Mouse (Mus musculus): ENCODE data around the gene Hcst. TPM values are rescaled to one million over a fixed set of nuclear protein-coding genes. Genes with fewer than 3 reads are reported as not detected.

Hcst gene
- polyA plus RNA-seq, 1 experiment from 2014 or later: 0.89 TPM

DNA sequence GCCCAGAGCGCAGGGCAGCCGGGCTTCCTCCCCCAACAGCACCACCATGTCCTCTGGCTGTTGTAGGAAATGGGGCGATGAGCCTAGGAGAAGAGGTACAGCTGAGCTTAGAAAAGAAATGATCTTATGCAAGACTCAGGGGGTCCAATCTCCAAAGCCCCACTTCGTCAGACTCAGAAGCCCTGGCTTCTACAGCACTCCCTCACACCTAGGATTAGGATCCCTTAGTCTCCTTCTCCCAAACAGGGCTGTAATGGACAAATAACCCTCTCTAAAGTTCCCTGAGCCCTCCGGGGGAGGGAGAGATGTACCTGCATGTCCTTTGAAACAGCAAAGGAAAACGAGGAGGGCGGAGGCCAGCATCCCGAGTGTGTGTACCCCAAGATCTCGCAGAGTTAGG is 36.8 kb upstream of the Hcst start:
- Histone ChIP-seq H3K4me2 (ENCODE audit: low read length) (peak overlapping the region; percentile 14; the same call in 1 of the 2 replicates), H3K27me3 (ENCODE audit: control insufficient read depth, insufficient read depth, low read length) (peaks cover 95% of the 10 kb centered on the region), H3K27ac (replicated peaks in 1 of 2; ENCODE audit: control insufficient read depth in 1 of 2, insufficient read depth in 1 of 2, low read depth in 2 of 2, low read length in 2 of 2) (no peak overlapping the region), H3K9me3 (ENCODE audit: control insufficient read depth, low read length) (no peaks in the 10 kb centered on the region), H3K9ac (ENCODE audit: low read length) (no peak overlapping the region), H3K4me1 (ENCODE audit: control insufficient read depth in 2 of 2, insufficient read depth in 2 of 2, low read length in 2 of 2) (peaks cover 0 to 3% of the 10 kb centered on the region in 2 experiments; a peak in 1 of 4 replicates), H3K4me3 (ENCODE audit: control insufficient read depth in 1 of 2, insufficient read depth in 1 of 2, low read depth in 1 of 2, low read length in 2 of 2) (no peak overlapping the region), H3K36me3 (ENCODE audit: control insufficient read depth, insufficient read depth, low read length) (no peaks in the 10 kb centered on the region)
- WGBS: 2% methylated on average over 9 of the region's 9 CpGs
- ATAC-seq (ENCODE audit: insufficient number of reproducible peaks, insufficient read depth, low FRiP score, low read depth): no peak

DNA sequence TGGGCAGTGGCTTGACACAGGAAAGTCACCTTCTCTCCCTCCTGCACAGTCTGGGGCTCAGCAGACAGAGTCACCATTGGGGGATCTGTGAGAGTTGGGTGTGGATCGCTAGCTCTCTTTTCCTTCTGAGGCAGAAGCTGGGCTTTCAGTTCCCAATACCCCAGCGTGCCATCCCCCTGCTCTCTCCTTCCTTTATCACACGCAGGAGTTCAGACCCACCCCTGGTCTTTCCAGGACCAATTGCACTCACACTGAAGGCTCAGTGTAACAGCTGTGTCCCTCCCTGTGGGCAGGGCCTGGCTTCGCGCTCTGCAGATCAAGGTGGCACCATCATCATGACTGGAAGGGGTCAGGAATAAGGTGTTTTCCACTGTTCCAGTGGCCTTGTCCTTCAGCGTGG is 34.6 kb upstream of the Hcst start:
- ATAC-seq (ENCODE audit: insufficient number of reproducible peaks, insufficient read depth, low FRiP score, low read depth): no peak
- H3K4me3 ChIP-seq (ENCODE audit: control insufficient read depth in 1 of 2, insufficient read depth in 1 of 2, low read depth in 1 of 2, low read length in 2 of 2): 0 out of 4 replicates have a peak overlapping the region, but pooled peaks of 1 of the 2 experiments have one; percentile 4
- 13% methylated on average over 6 of the region's 6 CpGs for WGBS
- H3K36me3 ChIP-seq (ENCODE audit: control insufficient read depth, insufficient read depth, low read length): no peaks in the 10 kb centered on the region
- no peak overlapping the region for H3K9ac ChIP-seq (ENCODE audit: low read length)
- H3K4me2 ChIP-seq (ENCODE audit: low read length): 0 out of 2 replicates have a peak overlapping the region, but pooled peaks have one; percentile 11
- H3K27me3 ChIP-seq (ENCODE audit: control insufficient read depth, insufficient read depth, low read length): peaks cover 73% of the 10 kb centered on the region
- H3K27ac ChIP-seq (replicated peaks in 1 of 2; ENCODE audit: control insufficient read depth in 1 of 2, insufficient read depth in 1 of 2, low read depth in 2 of 2, low read length in 2 of 2): no peak overlapping the region
- peaks cover 0 to 3% of the 10 kb centered on the region in 2 experiments; a peak in 1 of 4 replicates for H3K4me1 ChIP-seq (ENCODE audit: control insufficient read depth in 2 of 2, insufficient read depth in 2 of 2, low read length in 2 of 2)
- no peaks in the 10 kb centered on the region for H3K9me3 ChIP-seq (ENCODE audit: control insufficient read depth, low read length)

DNA sequence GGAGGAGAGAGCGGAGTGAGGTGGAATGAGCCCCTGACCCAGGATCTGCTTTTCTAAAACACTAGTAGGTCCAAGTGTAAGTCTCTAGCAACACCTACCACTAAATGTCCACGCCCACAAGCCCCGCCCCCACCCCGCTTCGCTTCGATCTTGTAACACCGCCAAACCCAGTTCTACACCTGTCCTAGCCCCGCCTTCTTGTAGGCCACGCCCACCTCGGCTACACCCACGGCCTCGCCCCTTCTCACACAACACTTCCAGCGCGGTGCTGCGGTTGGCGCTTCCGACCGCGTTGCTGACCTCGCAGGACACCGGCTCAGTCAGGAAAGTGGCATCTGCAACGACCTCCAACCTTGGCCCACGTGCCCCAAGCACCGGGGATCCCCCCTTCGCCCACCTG is 34.1 kb upstream of the Hcst start:
- ATAC-seq (ENCODE audit: insufficient number of reproducible peaks, insufficient read depth, low FRiP score, low read depth): no peak
- H3K27ac ChIP-seq (replicated peaks in 1 of 2; ENCODE audit: control insufficient read depth in 1 of 2, insufficient read depth in 1 of 2, low read depth in 2 of 2, low read length in 2 of 2): no peak overlapping the region
- peak overlapping the region; percentile 11; the same call in 1 of the 2 replicates for H3K4me2 ChIP-seq (ENCODE audit: low read length)
- peaks cover 68% of the 10 kb centered on the region for H3K27me3 ChIP-seq (ENCODE audit: control insufficient read depth, insufficient read depth, low read length)
- H3K9ac ChIP-seq (ENCODE audit: low read length): no peak overlapping the region
- peak overlapping the region in 1 of 2 experiments; percentile 4; a peak in 2 of 4 replicates for H3K4me3 ChIP-seq (ENCODE audit: control insufficient read depth in 1 of 2, insufficient read depth in 1 of 2, low read depth in 1 of 2, low read length in 2 of 2)
- peaks cover 0 to 3% of the 10 kb centered on the region in 2 experiments; a peak in 1 of 4 replicates for H3K4me1 ChIP-seq (ENCODE audit: control insufficient read depth in 2 of 2, insufficient read depth in 2 of 2, low read length in 2 of 2)
- no peaks in the 10 kb centered on the region for H3K36me3 ChIP-seq (ENCODE audit: control insufficient read depth, insufficient read depth, low read length)
- H3K9me3 ChIP-seq (ENCODE audit: control insufficient read depth, low read length): no peaks in the 10 kb centered on the region
- 3% methylated on average over 25 of the region's 25 CpGs for WGBS

DNA sequence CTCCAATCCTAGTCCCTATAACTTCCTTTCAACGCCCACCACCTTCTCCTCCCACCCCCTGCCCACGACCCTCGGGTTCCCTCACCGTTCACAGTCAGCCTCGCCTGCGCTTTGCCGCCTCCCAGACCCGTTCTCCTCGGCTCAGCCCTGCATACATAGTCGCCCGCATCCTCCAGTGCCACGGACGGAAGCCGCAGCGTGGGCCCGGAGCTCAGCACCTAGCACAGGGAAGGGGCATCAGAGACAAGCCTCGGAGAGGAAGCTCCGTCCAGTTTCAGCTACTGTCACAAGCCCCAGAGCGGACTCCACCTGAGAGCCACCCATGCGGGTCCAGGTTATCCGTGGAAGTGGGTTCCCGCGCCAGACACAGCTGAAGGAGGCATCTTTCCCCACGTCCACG is 33.7 kb upstream of the Hcst start:
- no peak for ATAC-seq (ENCODE audit: insufficient number of reproducible peaks, insufficient read depth, low FRiP score, low read depth)
- H3K9me3 ChIP-seq (ENCODE audit: control insufficient read depth, low read length): no peaks in the 10 kb centered on the region
- peaks cover 64% of the 10 kb centered on the region for H3K27me3 ChIP-seq (ENCODE audit: control insufficient read depth, insufficient read depth, low read length)
- no peak overlapping the region; a peak in 1 of 4 replicates for H3K4me3 ChIP-seq (ENCODE audit: control insufficient read depth in 1 of 2, insufficient read depth in 1 of 2, low read depth in 1 of 2, low read length in 2 of 2)
- no peak overlapping the region for H3K9ac ChIP-seq (ENCODE audit: low read length)
- H3K4me2 ChIP-seq (ENCODE audit: low read length): no peak overlapping the region
- no peaks in the 10 kb centered on the region for H3K36me3 ChIP-seq (ENCODE audit: control insufficient read depth, insufficient read depth, low read length)
- WGBS: 25% methylated on average over 25 of the region's 25 CpGs
- no peak overlapping the region for H3K27ac ChIP-seq (replicated peaks in 1 of 2; ENCODE audit: control insufficient read depth in 1 of 2, insufficient read depth in 1 of 2, low read depth in 2 of 2, low read length in 2 of 2)
- peaks cover 0 to 3% of the 10 kb centered on the region in 2 experiments; a peak in 1 of 4 replicates for H3K4me1 ChIP-seq (ENCODE audit: control insufficient read depth in 2 of 2, insufficient read depth in 2 of 2, low read length in 2 of 2)

DNA sequence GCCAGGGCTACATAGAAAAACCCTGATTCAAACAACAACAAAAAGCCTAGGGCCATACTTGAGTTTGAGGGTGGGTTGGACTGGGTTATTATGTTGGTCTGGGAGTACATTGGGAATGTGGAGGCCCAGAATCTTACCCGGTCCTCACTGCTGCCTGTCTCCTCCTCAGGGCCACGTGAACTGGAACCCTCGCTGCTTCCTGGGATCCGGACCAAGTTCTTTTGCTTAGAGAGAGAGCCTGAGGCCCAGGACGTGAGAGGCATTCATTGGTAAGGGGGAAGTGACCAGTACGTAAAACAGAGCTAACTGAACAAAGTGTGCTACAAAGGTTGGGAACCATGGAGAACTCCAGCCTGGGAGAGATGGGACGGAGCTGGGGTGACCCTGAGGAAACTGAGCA is 30.6 kb upstream of the Hcst start:
- no peak overlapping the region for H3K27ac ChIP-seq (replicated peaks in 1 of 2; ENCODE audit: control insufficient read depth in 1 of 2, insufficient read depth in 1 of 2, low read depth in 2 of 2, low read length in 2 of 2)
- H3K9me3 ChIP-seq (ENCODE audit: control insufficient read depth, low read length): 0 out of 2 replicates have a peak, but pooled peaks cover 6% of the 10 kb centered on the region
- H3K36me3 ChIP-seq (ENCODE audit: control insufficient read depth, insufficient read depth, low read length): no peaks in the 10 kb centered on the region
- ATAC-seq (ENCODE audit: insufficient number of reproducible peaks, insufficient read depth, low FRiP score, low read depth): no peak
- 63% methylated on average over 7 of the region's 7 CpGs for WGBS
- H3K4me1 ChIP-seq (ENCODE audit: control insufficient read depth in 2 of 2, insufficient read depth in 2 of 2, low read length in 2 of 2): peaks cover 0 to 3% of the 10 kb centered on the region in 2 experiments; a peak in 1 of 4 replicates
- H3K9ac ChIP-seq (ENCODE audit: low read length): no peak overlapping the region
- no peak overlapping the region for H3K4me3 ChIP-seq (ENCODE audit: control insufficient read depth in 1 of 2, insufficient read depth in 1 of 2, low read depth in 1 of 2, low read length in 2 of 2)
- peaks cover 49% of the 10 kb centered on the region for H3K27me3 ChIP-seq (ENCODE audit: control insufficient read depth, insufficient read depth, low read length)
- no peak overlapping the region for H3K4me2 ChIP-seq (ENCODE audit: low read length)

DNA sequence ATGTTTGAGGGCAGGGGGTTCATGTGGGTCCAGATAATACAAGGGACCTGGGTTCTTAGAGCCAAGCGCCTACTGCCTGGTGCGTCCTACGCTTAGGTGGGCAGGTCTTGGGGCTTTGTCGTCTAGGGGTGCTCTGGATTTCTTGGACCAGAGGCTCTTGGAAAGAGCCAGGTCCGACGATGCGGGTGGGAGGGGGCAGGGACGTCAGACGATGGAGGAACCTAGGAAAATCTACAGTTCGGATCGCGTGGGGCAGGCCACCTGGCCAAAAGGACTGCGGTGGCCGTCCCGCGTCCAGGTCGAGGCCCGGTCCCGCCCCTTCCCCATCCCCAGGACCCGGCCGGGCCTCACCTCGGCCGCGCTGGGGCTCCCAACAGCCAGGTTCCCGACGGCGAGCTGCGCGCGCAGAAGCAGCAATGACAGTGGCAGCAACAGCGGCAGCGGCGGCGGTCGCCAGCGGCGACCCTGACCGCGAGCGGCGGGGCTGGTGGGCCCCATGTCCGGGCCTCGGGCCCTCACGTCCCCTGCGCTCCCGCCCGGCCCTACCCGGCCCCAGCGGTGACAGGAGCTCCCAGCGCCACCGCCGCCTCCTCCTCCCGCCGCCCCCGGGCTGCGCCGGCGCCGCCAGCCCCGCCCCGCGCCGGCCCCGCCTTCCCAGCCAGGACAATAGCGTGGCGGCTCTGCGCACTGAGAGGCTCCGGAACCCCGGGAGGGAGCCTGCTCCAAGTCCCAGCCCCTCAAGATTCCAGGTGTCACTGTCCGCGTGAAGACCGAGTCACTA is 25.5 kb upstream of the Hcst start, which contains the start of gene Aplp1:
Gene Aplp1, minus strand, starts transcription at position 565 of the 781 bp plus-strand sequence.
- 0 out of 2 replicates have a peak, but pooled peaks have one; percentile 44 for ATAC-seq (ENCODE audit: insufficient number of reproducible peaks, insufficient read depth, low FRiP score, low read depth)
- under 1% methylated on average over 55 of the region's 72 CpGs for WGBS
- Histone ChIP-seq H3K9ac (ENCODE audit: low read length) (peak within 1 kb of the TSS; percentile 68), H3K36me3 (ENCODE audit: control insufficient read depth, insufficient read depth, low read length) (no peaks in the 10 kb centered on the region), H3K4me3 (ENCODE audit: control insufficient read depth in 1 of 2, insufficient read depth in 1 of 2, low read depth in 1 of 2, low read length in 2 of 2) (peak within 1 kb of the TSS; percentile 64 to 68), H3K9me3 (ENCODE audit: control insufficient read depth, low read length) (0 out of 2 replicates have a peak, but pooled peaks cover 6% of the 10 kb centered on the region), H3K4me2 (ENCODE audit: low read length) (peak within 1 kb of the TSS; percentile 80), H3K27ac (replicated peaks in 1 of 2; ENCODE audit: control insufficient read depth in 1 of 2, insufficient read depth in 1 of 2, low read depth in 2 of 2, low read length in 2 of 2) (no peak within 1 kb of the TSS), H3K27me3 (ENCODE audit: control insufficient read depth, insufficient read depth, low read length) (peaks cover 40% of the 10 kb centered on the region), H3K4me1 (ENCODE audit: control insufficient read depth in 2 of 2, insufficient read depth in 2 of 2, low read length in 2 of 2) (peaks cover 8 to 12% of the 10 kb centered on the region in 2 experiments; a peak in 2 of 4 replicates)

DNA sequence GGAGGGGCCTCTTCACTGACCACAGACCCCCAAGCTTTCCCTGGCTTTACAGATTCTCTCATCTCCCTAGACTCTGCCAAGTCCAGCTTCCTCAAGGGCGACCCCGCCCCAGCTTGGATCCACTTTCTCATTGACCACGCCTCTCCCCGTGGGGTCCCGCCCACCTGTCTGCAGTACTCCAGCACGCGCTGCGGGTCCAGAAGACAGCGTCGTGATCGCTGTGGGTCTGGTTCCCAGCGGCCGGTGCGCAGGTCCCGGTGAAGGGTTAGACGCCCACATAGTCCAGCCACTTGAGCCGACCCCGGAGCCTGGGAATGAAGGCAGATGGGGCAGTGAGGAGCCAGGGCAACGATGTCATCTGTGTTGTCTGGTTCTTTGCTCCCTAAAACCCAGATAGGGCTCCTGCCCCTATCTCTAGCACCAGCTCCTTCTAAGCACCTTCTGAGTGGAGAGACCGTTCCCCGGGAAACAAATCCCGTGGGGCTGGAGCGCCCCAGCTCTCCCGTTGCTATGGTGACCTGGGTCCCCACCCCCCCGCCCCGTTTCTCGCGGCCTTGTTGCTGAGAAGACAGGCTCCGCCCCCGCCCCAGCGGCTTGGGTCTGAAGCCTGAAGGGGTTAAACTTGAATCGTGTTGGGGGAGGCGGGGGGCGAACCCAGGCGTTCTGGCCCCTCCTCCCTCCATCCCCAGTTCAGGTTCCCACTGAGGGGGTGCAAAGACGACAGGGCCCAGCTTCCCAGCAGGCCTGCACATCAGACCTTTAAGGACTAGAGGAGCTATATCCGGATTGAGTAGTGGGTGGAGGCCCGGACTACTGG is 24.7 kb upstream of the Hcst start:
- peak overlapping the region; percentile 80 for H3K4me2 ChIP-seq (ENCODE audit: low read length)
- no peak overlapping the region for H3K27ac ChIP-seq (replicated peaks in 1 of 2; ENCODE audit: control insufficient read depth in 1 of 2, insufficient read depth in 1 of 2, low read depth in 2 of 2, low read length in 2 of 2)
- peak overlapping the region; percentile 68 for H3K9ac ChIP-seq (ENCODE audit: low read length)
- H3K9me3 ChIP-seq (ENCODE audit: control insufficient read depth, low read length): 0 out of 2 replicates have a peak, but pooled peaks cover 6% of the 10 kb centered on the region
- ATAC-seq (ENCODE audit: insufficient number of reproducible peaks, insufficient read depth, low FRiP score, low read depth): no peak
- H3K36me3 ChIP-seq (ENCODE audit: control insufficient read depth, insufficient read depth, low read length): no peaks in the 10 kb centered on the region
- 1% methylated on average over 38 of the region's 38 CpGs for WGBS
- H3K4me3 ChIP-seq (ENCODE audit: control insufficient read depth in 1 of 2, insufficient read depth in 1 of 2, low read depth in 1 of 2, low read length in 2 of 2): peak overlapping the region; percentile 64 to 68
- peaks cover 8 to 12% of the 10 kb centered on the region in 2 experiments; a peak in 2 of 4 replicates for H3K4me1 ChIP-seq (ENCODE audit: control insufficient read depth in 2 of 2, insufficient read depth in 2 of 2, low read length in 2 of 2)
- H3K27me3 ChIP-seq (ENCODE audit: control insufficient read depth, insufficient read depth, low read length): peaks cover 40% of the 10 kb centered on the region

Data from heart, embryonic 14.5 days (tissue).